In the genomic region with DNA sequence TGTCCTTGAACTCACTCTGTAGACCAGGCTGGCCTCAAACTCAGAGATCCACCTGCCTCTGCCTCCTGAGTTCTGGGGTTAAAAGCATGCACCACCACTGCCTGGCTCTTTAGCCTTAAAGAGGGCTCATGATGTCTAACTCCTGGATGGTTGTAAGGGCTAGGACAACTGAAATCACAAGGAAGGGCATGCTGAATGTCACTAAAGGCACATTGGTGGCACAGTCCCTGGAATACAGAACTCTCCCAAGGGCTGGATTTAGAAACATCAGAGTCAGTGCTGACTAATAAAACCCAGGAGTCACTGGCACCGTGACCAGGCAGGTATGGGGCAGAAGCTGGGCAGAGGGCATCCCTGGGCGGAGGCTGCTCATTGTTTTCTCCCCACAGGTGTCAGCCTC, we compare ENCODE assay signal across 29 mouse cellular contexts. TPM values are rescaled to one million over a fixed set of nuclear protein-coding genes. Genes with fewer than 3 reads are reported as not detected.
DNase-seq lines count a peak whose midpoint lies in the region; ATAC-seq and TF ChIP-seq lines count a peak whose summit lies in the region.
"Had no signal": no experiment of that assay in that cellular context is flagged by ENCODE, and none has a peak within 500 bp of the region (broad histone marks: within the 10 kb centered on the region; RNA-seq: fewer than 3 reads in every experiment).

No protein-coding gene starts in this region.

- H3K4me2 ChIP-seq in intestine, embryonic 14.5 days (ENCODE audit: low read length), result no peak overlapping the region
- H3K4me2 ChIP-seq in intestine, postnatal 0 days (replicated peaks; ENCODE audit: low read depth), result no peak overlapping the region
- no peak overlapping the region for H3K4me2 ChIP-seq in myocyte (ENCODE audit: low read depth)
- H3K4me2 ChIP-seq: embryonic facial prominence, embryonic 13.5 days; embryonic facial prominence, embryonic 15.5 days had no signal

- WGBS in intestine, embryonic 14.5 days, result 76% methylated on average over 2 of the region's 2 CpGs
- 63% methylated on average over 2 of the region's 2 CpGs for WGBS in intestine, postnatal 0 days
- WGBS in thymus, adult 2 months, result 90% methylated on average over 2 of the region's 2 CpGs

- no peak overlapping the region for H3K4me3 ChIP-seq in intestine, embryonic 14.5 days (ENCODE audit: low read depth, low read length)
- no peak overlapping the region for H3K4me3 ChIP-seq in intestine, postnatal 0 days (ENCODE audit: low read depth, low read length)
- no peak overlapping the region for H3K4me3 ChIP-seq in MEL (ENCODE audit: control insufficient read depth in 1 of 2, insufficient read depth in 1 of 2, low read depth in 2 of 2, low read length in 2 of 2)
- no peak overlapping the region for H3K4me3 ChIP-seq in myocyte
- no peak overlapping the region for H3K4me3 ChIP-seq in thymus, adult 2 months (ENCODE audit: control insufficient read depth, insufficient read depth, low read length)
- H3K4me3 ChIP-seq: embryonic facial prominence, embryonic 13.5 days; embryonic facial prominence, embryonic 15.5 days; erythroblast, embryonic 14.5 days had no signal

- TF ChIP-seq POLR2A in MEL (IDR thresholded peaks at IDR 0.05; ENCODE audit: control insufficient read depth in 1 of 2, insufficient read depth in 1 of 2, low read depth in 1 of 2, low read length in 2 of 2, poor library complexity in 1 of 2) (no peak), myocyte (IDR thresholded peaks at IDR 0.05; ENCODE audit: insufficient read length, low read depth) (no peak)
- no peak for TF ChIP-seq POLR2A in thymus, adult 2 months (IDR thresholded peaks at IDR 0.05; ENCODE audit: control insufficient read depth, extremely low read depth, insufficient read depth, low read length, poor library complexity)

- H3K27me3 ChIP-seq in intestine, embryonic 14.5 days (replicated peaks; ENCODE audit: control insufficient read depth, insufficient read depth, low read length), result peaks cover 22% of the 10 kb centered on the region
- peaks cover 21% of the 10 kb centered on the region for H3K27me3 ChIP-seq in intestine, postnatal 0 days (replicated peaks; ENCODE audit: control insufficient read depth, insufficient read depth, low read length)
- H3K27me3 ChIP-seq in MEL (ENCODE audit: control insufficient read depth in 1 of 2, insufficient read depth in 2 of 2, low read length in 2 of 2) (no peaks in the 10 kb centered on the region; a peak in 2 of 4 replicates), myocyte (ENCODE audit: control insufficient read depth, insufficient read depth, insufficient read length) (no peaks in the 10 kb centered on the region)
- H3K27me3 ChIP-seq in thymus, adult 2 months (ENCODE audit: control insufficient read depth, insufficient read depth, low read length), result no peaks in the 10 kb centered on the region; the same call in 1 of the 2 replicates

- H3K9ac ChIP-seq in intestine, embryonic 14.5 days (ENCODE audit: low read length), result no peak overlapping the region
- H3K9ac ChIP-seq in intestine, postnatal 0 days (ENCODE audit: low read depth, low read length), result no peak overlapping the region
- no peak overlapping the region for H3K9ac ChIP-seq in MEL (ENCODE audit: control insufficient read depth, low read depth, low read length, poor library complexity, severe bottlenecking)
- H3K9ac ChIP-seq: embryonic facial prominence, embryonic 13.5 days; embryonic facial prominence, embryonic 15.5 days had no signal

- no peak for ATAC-seq in intestine, embryonic 14.5 days (replicated peaks; ENCODE audit: low FRiP score, low TSS enrichment, low read depth)
- ATAC-seq in intestine, postnatal 0 days, result no peak
- ATAC-seq: activated CD4-positive, CD25-positive, alpha-beta regulatory T cell, adult 4 months; forebrain, embryonic 14.5 days; forebrain, embryonic 16.5 days; Patski had no signal

- TF ChIP-seq EP300 in MEL (IDR thresholded peaks at IDR 0.05; ENCODE audit: low read depth in 1 of 2, low read length in 2 of 2), result no peak

- no peak for TF ChIP-seq CTCF in intestine, postnatal 0 days (IDR thresholded peaks at IDR 0.05; ENCODE audit: low read depth)
- TF ChIP-seq CTCF in MEL (IDR thresholded peaks at IDR 0.05 in 2 of 3, conservative IDR thresholded peaks at IDR 0.05 in 1 of 3; ENCODE audit: control insufficient read depth in 1 of 3, insufficient read depth in 1 of 3, low read depth in 2 of 3, low read length in 3 of 3, poor library complexity in 1 of 3, severe bottlenecking in 1 of 3), result no peak
- no peak for TF ChIP-seq CTCF in thymus, adult 2 months (IDR thresholded peaks at IDR 0.05; ENCODE audit: borderline replicate concordance, control insufficient read depth, extremely low read depth, insufficient read depth, low read length, poor library complexity)

- peak; percentile 76 for DNase-seq in heart, adult 11 months
- no peak for DNase-seq in heart, adult 9 months (ENCODE audit: low spot score in 2 of 2)
- DNase-seq in intestine, embryonic 14.5 days (ENCODE audit: low spot score), result peak; percentile 45
- no peak for DNase-seq in MEL (ENCODE audit: low read depth, low spot score)
- DNase-seq in thymus, adult 2 months, result no peak
- DNase-seq in kidney, adult 18-20 months, result no peak
- DNase-seq: adrenal gland, adult 8-10 months; adrenal gland, postnatal 14 days; adrenal gland, postnatal 36 days; cerebellum, adult 11 months; cerebellum, adult 18-20 months; cerebellum, adult 8-10 months; cerebellum, adult 9-11 months; cerebellum, postnatal 14 days; cerebellum, postnatal 36 days; embryo, embryonic 11 days had no signal

- no peaks in the 10 kb centered on the region for H3K36me3 ChIP-seq in intestine, embryonic 14.5 days (ENCODE audit: control insufficient read depth, insufficient read depth, low read length)
- no peaks in the 10 kb centered on the region for H3K36me3 ChIP-seq in intestine, postnatal 0 days (ENCODE audit: control insufficient read depth, insufficient read depth)
- H3K36me3 ChIP-seq in MEL (ENCODE audit: control insufficient read depth in 1 of 2, insufficient read depth in 2 of 2, low read length in 2 of 2) (peaks cover 0 to 6% of the 10 kb centered on the region in 2 experiments; a peak in 1 of 4 replicates), myocyte (ENCODE audit: control insufficient read depth, insufficient read depth) (no peaks in the 10 kb centered on the region)
- no peaks in the 10 kb centered on the region for H3K36me3 ChIP-seq in thymus, adult 2 months (ENCODE audit: control insufficient read depth, insufficient read depth, low read length)
- H3K36me3 ChIP-seq: embryonic facial prominence, embryonic 13.5 days; embryonic facial prominence, embryonic 15.5 days had no signal

- H3K9me3 ChIP-seq in intestine, embryonic 14.5 days (ENCODE audit: control insufficient read depth, low read length), result no peaks in the 10 kb centered on the region
- no peaks in the 10 kb centered on the region for H3K9me3 ChIP-seq in intestine, postnatal 0 days (ENCODE audit: control insufficient read depth)
- no peaks in the 10 kb centered on the region for H3K9me3 ChIP-seq in MEL (replicated peaks; ENCODE audit: insufficient read depth, low read length)
- H3K9me3 ChIP-seq: embryonic facial prominence, embryonic 13.5 days; embryonic facial prominence, embryonic 15.5 days had no signal

- no peak for TF ChIP-seq RAD21 in MEL (IDR thresholded peaks at IDR 0.05; ENCODE audit: low read depth, low read length)

- H3K79me2 ChIP-seq in MEL (ENCODE audit: control insufficient read depth, insufficient read depth, low read length, poor library complexity) (peaks cover 13% of the 10 kb centered on the region), myocyte (ENCODE audit: control insufficient read depth, insufficient read depth) (no peaks in the 10 kb centered on the region)

- no peak overlapping the region for H3ac ChIP-seq in myocyte (ENCODE audit: control insufficient read depth, insufficient read length)

- no peak overlapping the region for H3K27ac ChIP-seq in intestine, embryonic 14.5 days (ENCODE audit: low read depth)
- no peak overlapping the region for H3K27ac ChIP-seq in intestine, postnatal 0 days (ENCODE audit: low read depth, low read length)
- no peak overlapping the region for H3K27ac ChIP-seq in MEL (ENCODE audit: control insufficient read depth, low read depth, low read length)
- no peak overlapping the region for H3K27ac ChIP-seq in thymus, adult 2 months (ENCODE audit: control insufficient read depth, insufficient read depth, low read length)
- H3K27ac ChIP-seq: embryonic facial prominence, embryonic 13.5 days; embryonic facial prominence, embryonic 15.5 days had no signal

- H3K4me1 ChIP-seq in intestine, embryonic 14.5 days (replicated peaks; ENCODE audit: control insufficient read depth, insufficient read depth, low read length), result peaks cover 4% of the 10 kb centered on the region
- H3K4me1 ChIP-seq in intestine, postnatal 0 days (replicated peaks; ENCODE audit: control insufficient read depth, insufficient read depth, low read length), result 0 out of 2 replicates have a peak, but pooled peaks cover 3% of the 10 kb centered on the region
- H3K4me1 ChIP-seq in MEL (ENCODE audit: control insufficient read depth in 1 of 2, insufficient read depth in 2 of 2, low read length in 2 of 2), result peaks cover 0 to 12% of the 10 kb centered on the region in 2 experiments; a peak in 2 of 4 replicates
- H3K4me1 ChIP-seq in thymus, adult 2 months (replicated peaks; ENCODE audit: control insufficient read depth, insufficient read depth, low read length), result peaks cover 3% of the 10 kb centered on the region; the same call in 1 of the 2 replicates

RNA-seq across cellular contexts. Expression of gene Gp5, which starts 7.2 kb away (rescaled TPM):
- 0.65 and 0.80 TPM in 2 replicates for polyA plus RNA-seq in intestine, embryonic 14.5 days (2014; fragmentation: Nextera tagmentation; extraction: Ambion mirVana)
- 0.13 TPM in 2 replicates for polyA plus RNA-seq in intestine, postnatal 0 days (2015; fragmentation: Nextera tagmentation; extraction: Ambion mirVana)
- total RNA-seq in MEL (2012; rRNA removed), result 49.0 and 59.2 TPM in 2 replicates
- 10 to 100 TPM in 1 of 2 experiments, not detected in 1; 63.1 TPM for polyA plus RNA-seq in MEL (2012; ENCODE audit: insufficient read depth in 1 of 2, insufficient read length in 2 of 2, low read depth in 1 of 2, low replicate concordance in 2 of 2, missing spikeins in 1 of 2)
- 0.50 TPM for polyA plus RNA-seq in myocyte (2012; fragmentation: generic; extraction: Trizol)
- 1.6 TPM in 2 replicates for polyA plus RNA-seq in thymus, adult 2 months (2012; rRNA removed)
- polyA plus RNA-seq: activated CD4-positive, CD25-positive, alpha-beta regulatory T cell, adult 4 months had no signal

RNA-seq across cellular contexts. Expression of gene Lrrc15, which starts 20.4 kb away (rescaled TPM):
- 0.27 and 0.50 TPM in 2 replicates for polyA plus RNA-seq in intestine, embryonic 14.5 days (2014; fragmentation: Nextera tagmentation; extraction: Ambion mirVana)
- 0.30 and 0.34 TPM in 2 replicates for polyA plus RNA-seq in intestine, postnatal 0 days (2015; fragmentation: Nextera tagmentation; extraction: Ambion mirVana)
- total RNA-seq in MEL (2012; rRNA removed), result not detected in 2 replicates
- not detected for polyA plus RNA-seq in MEL (2012; ENCODE audit: insufficient read depth in 1 of 2, insufficient read length in 2 of 2, low read depth in 1 of 2, low replicate concordance in 2 of 2, missing spikeins in 1 of 2)
- 0.04 TPM for polyA plus RNA-seq in myocyte (2012; fragmentation: generic; extraction: Trizol)
- polyA plus RNA-seq in thymus, adult 2 months (2012; rRNA removed), result 0.45 and 0.51 TPM in 2 replicates
- total RNA-seq: common myeloid progenitor, adult 5-6 weeks had no signal
- polyA plus RNA-seq: activated CD4-positive, CD25-positive, alpha-beta regulatory T cell, adult 4 months; erythroblast, embryonic 14.5 days; Patski had no signal

RNA-seq across cellular contexts. Expression of gene Cpn2, which starts 36.1 kb away (rescaled TPM):
- 0.04 TPM in 1 of 2 replicates, not detected in the other for polyA plus RNA-seq in intestine, embryonic 14.5 days (2014; fragmentation: Nextera tagmentation; extraction: Ambion mirVana)
- 0.08 and 0.09 TPM in 2 replicates for polyA plus RNA-seq in intestine, postnatal 0 days (2015; fragmentation: Nextera tagmentation; extraction: Ambion mirVana)
- total RNA-seq in MEL (2012; rRNA removed), result not detected in 2 replicates
- polyA plus RNA-seq in MEL (2012; ENCODE audit: insufficient read depth in 1 of 2, insufficient read length in 2 of 2, low read depth in 1 of 2, low replicate concordance in 2 of 2, missing spikeins in 1 of 2) (not detected), myocyte (2012; fragmentation: generic; extraction: Trizol) (not detected)
- 0.54 and 1.1 TPM in 2 replicates for polyA plus RNA-seq in thymus, adult 2 months (2012; rRNA removed)
- total RNA-seq: common myeloid progenitor, adult 5-6 weeks; ES-E14 had no signal
- polyA plus RNA-seq: activated CD4-positive, CD25-positive, alpha-beta regulatory T cell, adult 4 months; embryonic facial prominence, embryonic 11.5 days; embryonic facial prominence, embryonic 13.5 days; embryonic facial prominence, embryonic 15.5 days; forebrain, embryonic 11.5 days; forebrain, embryonic 14.5 days; forebrain, embryonic 16.5 days; Patski had no signal

Comparison
In these comparisons a context has a peak if more than half of its experiments do, and no peak if none do; other contexts are left out.
1. DNase-seq: peak in heart, adult 11 months (single experiment) and intestine, embryonic 14.5 days (single experiment); none in heart, adult 9 months (0 of 2), MEL (single experiment), thymus, adult 2 months (single experiment) and kidney, adult 18-20 months (single experiment).